Mouse (Mus musculus): Measurements from ENCODE around the gene Cep152. TPM values are rescaled to one million over a fixed set of nuclear protein-coding genes. Genes with fewer than 3 reads are reported as not detected.

Cep152 gene
- polyA plus RNA-seq, 1 experiment from 2014 or later, result 7.2 TPM

Other genes with a start within 250 kb of the Cep152 start
- gene Gm9913, start 120.0 kb downstream of the Cep152 start, polyA plus RNA-seq (2016; fragmentation: Nextera tagmentation; extraction: Ambion mirVana), result 0.05 TPM in 1 of 2 replicates, not detected in the other
- gene Fbn1, start 117.1 kb downstream of the Cep152 start, polyA plus RNA-seq (2016; fragmentation: Nextera tagmentation; extraction: Ambion mirVana), result 2.4 and 2.9 TPM in 2 replicates
- 59.9 and 61.6 TPM in 2 replicates for gene Eid1, start 48.0 kb upstream of the Cep152 start, polyA plus RNA-seq (2016; fragmentation: Nextera tagmentation; extraction: Ambion mirVana)
- gene Shc4, start 99.0 kb upstream of the Cep152 start, polyA plus RNA-seq (2016; fragmentation: Nextera tagmentation; extraction: Ambion mirVana), result 0.82 and 0.96 TPM in 2 replicates
- 6.6 and 8.0 TPM in 2 replicates for gene Secisbp2l, start 157.8 kb upstream of the Cep152 start, polyA plus RNA-seq (2016; fragmentation: Nextera tagmentation; extraction: Ambion mirVana)
- gene Galk2, start 234.0 kb upstream of the Cep152 start, polyA plus RNA-seq (2016; fragmentation: Nextera tagmentation; extraction: Ambion mirVana), result 13.2 and 13.8 TPM in 2 replicates
- gene Cops2, start 234.0 kb upstream of the Cep152 start, polyA plus RNA-seq (2016; fragmentation: Nextera tagmentation; extraction: Ambion mirVana), result 60.2 and 62.1 TPM in 2 replicates